Mouse (Mus musculus) CH12.LX (cell line): ENCODE results near the gene Car4. TPM values are rescaled to one million over a fixed set of nuclear protein-coding genes. Genes with fewer than 3 reads are reported as not detected.

Experiments used
- DNase-seq: peaks from one replicate; pipeline ENCODE4 v3.0.0-alpha.2; 2013; ENCODE audit errors: extremely low read depth
- H3K27ac ChIP-seq: 2 replicates; pipeline ENCODE4 v1.5.1; 2012; ENCODE audit warnings: low read depth, mild to moderate bottlenecking, control low read depth, moderate library complexity; ENCODE audit not compliant: insufficient read depth
- H3K27me3 ChIP-seq: replicated peaks from 2 replicates; pipeline ENCODE3; 2012; ENCODE audit warnings: inconsistent platforms
- H3K36me3 ChIP-seq, 2 experiments: replicated peaks in 1 of 2; 2 replicates each; pipeline versions ENCODE3 to v1.6.1; 2012; ENCODE audit warnings: inconsistent platforms in 1 of 2, low read length in 1 of 2, mild to moderate bottlenecking in 1 of 2, mixed read lengths in 1 of 2, moderate library complexity in 1 of 2; ENCODE audit not compliant: control insufficient read depth in 1 of 2, insufficient read depth in 1 of 2
- H3K4me1 ChIP-seq, 2 experiments: 2 replicates each; pipeline ENCODE4 v1.6.1; 2012; ENCODE audit warnings: inconsistent platforms in 1 of 2, moderate library complexity in 1 of 2; ENCODE audit not compliant: insufficient read depth in 2 of 2, control insufficient read depth in 1 of 2
- H3K4me2 ChIP-seq: 2 replicates; pipeline ENCODE4 v1.6.1; 2012; ENCODE audit warnings: low read depth, mild to moderate bottlenecking, control low read depth; ENCODE audit not compliant: poor library complexity, insufficient read depth, severe bottlenecking
- H3K4me3 ChIP-seq, 3 experiments: fragments of 150-350 bp in 1 of 3; sonication (generic) in 1 of 3; replicated peaks in 1 of 3; 2 replicates each; pipeline versions ENCODE3 to v1.5.1; 2011 to 2012; ENCODE audit warnings: low read depth in 2 of 3, low read length in 2 of 3, mild to moderate bottlenecking in 2 of 3, moderate library complexity in 2 of 3, control low read depth in 1 of 3, improper control_type of control experiment in 1 of 3, inconsistent platforms in 1 of 3, mixed read lengths in 1 of 3; ENCODE audit not compliant: poor library complexity in 1 of 3
- H3K79me2 ChIP-seq: replicated peaks from 2 replicates; pipeline ENCODE4 v1.6.1; 2012; ENCODE audit warnings: mild to moderate bottlenecking, moderate library complexity; ENCODE audit not compliant: control insufficient read depth, poor library complexity, insufficient read depth, severe bottlenecking; ENCODE audit errors: extremely low read depth
- H3K9ac ChIP-seq: 2 replicates; pipeline ENCODE4 v1.6.1; 2012; ENCODE audit warnings: low read depth, mild to moderate bottlenecking, control low read depth, moderate library complexity; ENCODE audit not compliant: insufficient read depth
- H3K9me3 ChIP-seq: replicated peaks from 2 replicates; pipeline ENCODE3; 2012; ENCODE audit warnings: low read length, inconsistent platforms, mixed read lengths
- BHLHE40 ChIP-seq: IDR thresholded peaks from 2 replicates; pipeline ENCODE4 v1.6.1; 2011; ENCODE audit warnings: mild to moderate bottlenecking, low read depth, low read length, improper control_type of control experiment
- CHD1 ChIP-seq: IDR thresholded peaks from 2 replicates; pipeline ENCODE4 v1.6.1; 2012; ENCODE audit warnings: low read depth, low read length, improper control_type of control experiment, inconsistent platforms
- CHD2 ChIP-seq: IDR thresholded peaks from 2 replicates; pipeline ENCODE4 v1.6.1; 2011; ENCODE audit warnings: low read length, improper control_type of control experiment
- E2F4 ChIP-seq: IDR thresholded peaks from 2 replicates; pipeline ENCODE4 v1.6.1; 2011; ENCODE audit warnings: low read depth, low read length, improper control_type of control experiment; ENCODE audit not compliant: insufficient replicate concordance
- ELF1 ChIP-seq: IDR thresholded peaks from 2 replicates; pipeline ENCODE4 v1.6.1; 2014; ENCODE audit warnings: low read depth, mild to moderate bottlenecking, inconsistent platforms, low read length, improper control_type of control experiment
- EP300 ChIP-seq: IDR thresholded peaks from 2 replicates; pipeline ENCODE4 v1.6.1; 2011; ENCODE audit warnings: low read length, improper control_type of control experiment
- GABPA ChIP-seq: IDR thresholded peaks from 2 replicates; pipeline ENCODE4 v1.6.1; 2012; ENCODE audit warnings: low read depth, low read length, improper control_type of control experiment, inconsistent platforms; ENCODE audit not compliant: insufficient replicate concordance
- HCFC1 ChIP-seq: IDR thresholded peaks from 2 replicates; pipeline ENCODE4 v1.6.1; 2012; ENCODE audit warnings: low read depth, mild to moderate bottlenecking, inconsistent platforms, low read length, improper control_type of control experiment
- IRF4 ChIP-seq: IDR thresholded peaks from 2 replicates; pipeline ENCODE4 v1.6.1; 2014; ENCODE audit warnings: low read depth, mild to moderate bottlenecking, inconsistent platforms, low read length, improper control_type of control experiment
- JUND ChIP-seq: conservative IDR thresholded peaks from 2 replicates; pipeline ENCODE4 v1.6.1; 2011; ENCODE audit warnings: low read depth, low read length, improper control_type of control experiment
- MAZ ChIP-seq: IDR thresholded peaks from 2 replicates; pipeline ENCODE4 v1.6.1; 2012; ENCODE audit warnings: low read depth, mild to moderate bottlenecking, inconsistent platforms, low read length, improper control_type of control experiment, moderate library complexity
- MEF2A ChIP-seq: IDR thresholded peaks from 2 replicates; pipeline ENCODE4 v1.6.1; 2014; ENCODE audit warnings: low read depth, mild to moderate bottlenecking, inconsistent platforms, low read length, improper control_type of control experiment, borderline replicate concordance
- MYC ChIP-seq: IDR thresholded peaks from 2 replicates; pipeline ENCODE4 v1.6.1; 2011; ENCODE audit warnings: low read depth, mild to moderate bottlenecking, improper control_type of control experiment, low read length
- NELFE ChIP-seq: IDR thresholded peaks from 2 replicates; pipeline ENCODE4 v1.6.1; 2011; ENCODE audit warnings: low read depth, low read length, improper control_type of control experiment
- PAX5 ChIP-seq: IDR thresholded peaks from 2 replicates; pipeline ENCODE4 v1.6.1; 2012; ENCODE audit warnings: low read length, inconsistent platforms, mixed read lengths
- POLR2A ChIP-seq: IDR thresholded peaks from 2 replicates; pipeline ENCODE4 v1.6.1; 2011; ENCODE audit warnings: low read depth, mild to moderate bottlenecking, improper control_type of control experiment, low read length
- POLR2AphosphoS2 ChIP-seq: IDR thresholded peaks from 2 replicates; pipeline ENCODE4 v1.6.1; 2011; ENCODE audit warnings: low read depth, low read length, improper control_type of control experiment
- RAD21 ChIP-seq: IDR thresholded peaks from 2 replicates; pipeline ENCODE4 v1.6.1; 2011; ENCODE audit warnings: low read depth, mild to moderate bottlenecking, low read length, improper control_type of control experiment, moderate library complexity
- RCOR1 ChIP-seq: conservative IDR thresholded peaks from 2 replicates; pipeline ENCODE4 v1.6.1; 2012; ENCODE audit warnings: low read depth, mild to moderate bottlenecking, inconsistent platforms, low read length, improper control_type of control experiment
- SMC3 ChIP-seq: IDR thresholded peaks from 2 replicates; pipeline ENCODE4 v1.6.1; 2011; ENCODE audit warnings: low read depth, low read length, improper control_type of control experiment
- TBP ChIP-seq: conservative IDR thresholded peaks from 2 replicates; pipeline ENCODE4 v1.6.1; 2011; ENCODE audit warnings: low read depth, low read length, improper control_type of control experiment
- UBTF ChIP-seq: IDR thresholded peaks from 2 replicates; pipeline ENCODE4 v1.6.1; 2012; ENCODE audit warnings: low read depth, mild to moderate bottlenecking, inconsistent platforms, low read length, improper control_type of control experiment, moderate library complexity
- USF1 ChIP-seq: IDR thresholded peaks from 2 replicates; pipeline ENCODE4 v1.6.1; 2014; ENCODE audit warnings: low read depth, mild to moderate bottlenecking, inconsistent platforms, low read length, improper control_type of control experiment
- USF2 ChIP-seq: conservative IDR thresholded peaks from 2 replicates; pipeline ENCODE4 v1.6.1; 2011; ENCODE audit warnings: low read depth, low read length, improper control_type of control experiment
- ZC3H11A ChIP-seq: IDR thresholded peaks from 2 replicates; pipeline ENCODE4 v1.6.1; 2012; ENCODE audit warnings: low read depth, mild to moderate bottlenecking, inconsistent platforms, low read length, improper control_type of control experiment
- ZKSCAN1 ChIP-seq: IDR thresholded peaks from 2 replicates; pipeline ENCODE4 v1.6.1; 2012; ENCODE audit warnings: low read depth, inconsistent platforms, low read length, improper control_type of control experiment, borderline replicate concordance
- ZMIZ1 ChIP-seq: IDR thresholded peaks from 2 replicates; pipeline ENCODE4 v1.6.1; 2012; ENCODE audit warnings: low read depth, mild to moderate bottlenecking, inconsistent platforms, low read length, improper control_type of control experiment
- ZNF384 ChIP-seq: IDR thresholded peaks from 2 replicates; pipeline ENCODE4 v1.6.1; 2012; ENCODE audit warnings: low read depth, low read length, improper control_type of control experiment, inconsistent platforms
- dilution Hi-C: fragments of 300-500 bp; cut with MboI; formaldehyde crosslinking; loops from 2 replicates; pipeline ENCODE4 v1.14.3; 2020; ENCODE audit warnings: low sequenced_read_pairs; ENCODE audit not compliant: extremely low pct_unique_long_range_greater_than_20kb, extremely low pct_ligation_motif_present
- in situ Hi-C: fragments of 300-500 bp; cut with MboI; formaldehyde crosslinking; loops from 3 replicates; pipeline ENCODE4 v1.14.3; 2019; ENCODE audit warnings: low sequenced_read_pairs, low pct_ligation_motif_present, low pct_unique_long_range_greater_than_20kb, mixed read lengths
- polyA plus RNA-seq: library from polyadenylated mRNA; unstranded; fragments of >175 nt; gene quantifications from 2 replicates; pipeline ENCODE4 v1.2.1, GENCODE M21; 2012; ENCODE audit warnings: low read depth; ENCODE audit not compliant: insufficient read length
- total RNA-seq, 2 experiments: library from RNA; depleted of rRNA; stranded (reverse); fragments of 300-350 nt in 1 of 2; fragments of >200 nt in 1 of 2; gene quantifications; 2 replicates each; pipeline ENCODE4 v1.2.3; 2012 to 2014

Car4 gene
- total and polyA plus RNA-seq, 3 experiments, result not detected

DNA sequence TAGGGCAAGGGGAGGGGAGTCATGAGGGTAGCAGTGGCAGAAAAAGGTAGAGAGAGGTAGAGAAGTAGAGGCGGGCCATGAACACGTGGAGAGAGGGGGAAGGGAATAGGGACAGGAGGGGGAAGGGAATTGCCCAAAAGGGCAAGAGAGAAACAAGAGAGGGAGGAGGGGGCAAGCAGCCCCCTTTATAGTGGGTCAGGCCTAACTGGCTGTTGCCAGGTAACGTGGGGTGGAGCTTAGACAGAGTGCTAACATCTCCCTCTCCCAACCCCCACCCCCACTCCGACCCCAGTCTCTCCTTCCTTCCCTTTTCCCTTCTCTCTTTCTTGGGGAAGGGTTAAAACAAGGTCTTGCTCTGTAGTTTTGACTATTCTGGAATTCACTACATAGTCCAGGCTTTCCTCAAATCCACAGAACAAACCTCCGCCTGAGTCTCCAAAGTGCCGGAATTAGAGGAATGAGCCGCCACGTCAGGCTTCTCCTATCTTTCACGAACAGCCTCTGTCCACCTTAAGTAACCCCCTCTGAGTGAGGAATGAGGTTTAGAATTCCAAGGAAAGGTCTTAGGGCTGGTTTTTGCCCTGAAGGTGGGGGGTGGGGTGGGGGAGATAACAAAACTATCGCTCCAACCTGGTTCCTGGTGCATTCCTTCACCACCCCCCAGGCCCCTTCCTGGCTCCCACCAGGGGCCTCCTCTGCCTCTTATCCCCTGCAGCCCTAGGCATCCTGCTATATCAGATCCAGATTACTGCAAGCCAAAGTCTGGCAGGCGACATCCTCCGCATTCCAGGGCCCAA is 12.7 kb upstream of the Car4 start:
- H3K4me3 ChIP-seq, result no peak overlapping the region
- H3K9ac ChIP-seq, result no peak overlapping the region
- DNase-seq, result no peak
- in situ Hi-C loops, result no loop called here
- no peaks in the 10 kb centered on the region for H3K36me3 ChIP-seq
- TF ChIP-seq NELFE (no peak), USF2 (no peak), GABPA (no peak), MEF2A (no peak), POLR2AphosphoS2 (no peak), MYC (no peak), TBP (no peak), USF1 (no peak), IRF4 (no peak), BHLHE40 (no peak), JUND (no peak), CHD2 (no peak), ZKSCAN1 (no peak), ZC3H11A (no peak), ZMIZ1 (no peak)
- no peaks in the 10 kb centered on the region for H3K4me1 ChIP-seq
- peaks cover 72% of the 10 kb centered on the region for H3K27me3 ChIP-seq
- no peak overlapping the region for H3K27ac ChIP-seq
- H3K4me2 ChIP-seq, result no peak overlapping the region
- dilution Hi-C loops, result no loop called here
- H3K79me2 ChIP-seq, result no peaks in the 10 kb centered on the region
- H3K9me3 ChIP-seq, result peaks cover 7% of the 10 kb centered on the region

DNA sequence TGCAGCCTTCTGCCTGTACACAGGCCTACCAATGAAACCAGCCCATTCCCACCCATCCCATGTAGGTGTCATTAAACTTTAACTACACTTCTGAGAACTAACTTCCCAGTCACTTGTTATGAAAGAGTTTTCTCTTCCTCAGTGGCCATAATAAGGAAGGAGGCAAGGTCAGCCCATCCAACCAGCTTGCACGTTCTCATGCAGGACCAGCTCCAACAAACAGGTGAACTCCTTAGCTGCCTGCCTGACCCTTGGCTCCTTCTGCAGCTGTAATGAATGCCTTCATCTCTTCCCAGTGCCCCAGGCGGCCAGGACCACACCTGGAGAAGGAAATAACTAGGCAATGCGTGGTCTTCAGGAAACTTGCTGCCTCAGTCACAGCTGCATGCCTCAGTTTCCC is 11.7 kb upstream of the Car4 start:
- no peak for TF ChIP-seq ELF1
- TF ChIP-seq POLR2A, result no peak
- no peak for TF ChIP-seq NELFE
- no peak for TF ChIP-seq ZNF384
- TF ChIP-seq RCOR1, result no peak
- no peak for TF ChIP-seq PAX5
- TF ChIP-seq POLR2AphosphoS2, result no peak
- no peak for TF ChIP-seq RAD21
- TF ChIP-seq ZC3H11A, result no peak
- no peak for TF ChIP-seq GABPA
- no peak for TF ChIP-seq CHD1
- TF ChIP-seq BHLHE40, result no peak
- no peak for TF ChIP-seq SMC3
- no peak for TF ChIP-seq EP300
- TF ChIP-seq CHD2, result no peak
- no peak for TF ChIP-seq E2F4
- no peak for TF ChIP-seq UBTF
- TF ChIP-seq TBP, result no peak
- TF ChIP-seq HCFC1, result no peak
- TF ChIP-seq MAZ, result no peak
- in situ Hi-C loops (no loop called here), dilution Hi-C loops (no loop called here)
- H3K27ac ChIP-seq, result no peak overlapping the region
- no peaks in the 10 kb centered on the region for H3K36me3 ChIP-seq
- no peaks in the 10 kb centered on the region for H3K79me2 ChIP-seq
- H3K9me3 ChIP-seq, result peaks cover 7% of the 10 kb centered on the region
- H3K4me1 ChIP-seq, result no peaks in the 10 kb centered on the region
- no peak overlapping the region for H3K9ac ChIP-seq
- H3K4me2 ChIP-seq, result no peak overlapping the region
- H3K27me3 ChIP-seq, result peaks cover 71% of the 10 kb centered on the region
- no peak overlapping the region for H3K4me3 ChIP-seq
- no peak for DNase-seq
